Mouse (Mus musculus) monocyte, adult 2 months (primary cell): ENCODE data around the gene Rpgrip1l.

Experiments
- DNase-seq, 2 experiments: peaks; one replicate each; pipeline ENCODE4 v3.0.0; 2022; ENCODE audit warnings: low spot score in 2 of 2, low read depth in 1 of 2

Rpgrip1l gene

DNA sequence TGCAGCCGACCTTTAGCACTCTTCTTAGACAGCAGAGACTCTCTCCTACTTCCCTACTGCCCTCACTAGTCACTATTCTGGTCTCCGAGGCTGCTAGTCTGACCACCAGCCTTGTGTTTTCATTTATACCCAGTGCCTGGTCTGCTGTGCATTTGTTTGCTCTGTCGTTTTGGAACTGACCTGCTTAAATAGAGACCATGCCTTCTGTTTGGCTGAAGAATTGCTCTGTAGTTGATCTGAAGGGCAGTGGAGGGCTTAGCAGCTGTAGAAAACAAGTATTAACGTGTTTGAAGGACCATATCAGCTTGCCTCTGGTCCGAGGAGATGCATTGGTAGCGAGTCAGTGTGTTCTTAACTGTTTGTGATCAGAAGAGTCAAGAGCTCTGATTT is 16.4 kb upstream of the Rpgrip1l start:
- no peak for DNase-seq

DNA sequence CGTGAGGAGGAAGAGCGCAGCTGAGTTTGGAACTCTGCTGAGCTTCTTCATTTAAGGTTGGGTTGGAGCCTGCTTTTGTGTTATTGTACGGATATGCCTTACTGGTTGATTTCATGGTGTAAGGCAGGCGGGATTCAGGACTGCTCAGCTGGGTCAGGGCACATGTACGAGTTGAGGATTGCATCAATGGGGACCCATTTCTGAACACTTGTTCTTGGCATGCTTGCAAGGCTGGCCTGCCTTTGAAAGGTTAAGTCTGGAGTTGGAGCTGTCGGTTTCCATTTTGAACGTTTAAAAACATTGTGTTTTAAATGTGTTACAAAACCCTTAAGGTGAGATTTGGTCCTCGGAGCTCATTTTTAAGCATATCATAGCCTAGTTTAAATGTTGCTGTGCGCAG is 16.0 kb upstream of the Rpgrip1l start:
- DNase-seq: no peak

DNA sequence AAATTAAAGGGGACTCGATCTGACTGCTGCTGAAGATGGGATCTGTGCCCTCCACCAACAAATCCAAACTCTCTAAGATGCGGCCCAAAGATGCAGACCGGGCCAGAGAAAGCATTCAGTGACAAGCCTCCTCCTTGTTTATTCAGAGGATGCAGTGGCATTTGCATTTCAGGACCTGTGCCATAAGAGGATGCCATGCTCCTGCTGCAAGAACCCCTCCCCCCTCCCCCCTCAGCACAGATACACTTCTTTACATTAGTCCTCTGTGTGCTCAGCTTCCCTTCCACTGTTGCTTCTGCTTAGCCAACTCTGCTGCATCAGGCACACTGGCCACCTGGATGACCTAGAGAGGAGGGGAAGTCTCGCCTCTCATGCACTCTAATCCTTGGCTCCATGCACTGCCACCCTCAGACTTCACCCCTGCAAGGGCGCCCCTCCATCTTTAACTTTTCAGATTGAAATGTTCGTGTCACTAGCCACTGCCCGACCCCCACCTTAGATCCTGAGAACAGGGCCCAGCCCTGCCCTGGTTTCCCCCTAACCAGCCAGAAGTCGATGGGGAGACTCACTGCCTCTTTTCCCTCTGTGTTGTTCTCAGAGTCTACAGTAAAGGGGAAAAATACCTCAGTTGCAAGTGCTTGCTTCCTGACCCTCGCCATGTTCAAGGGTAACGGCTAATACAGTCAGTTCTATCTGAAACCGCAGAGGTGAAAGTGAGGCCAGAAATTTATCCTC is 14.6 kb upstream of the Rpgrip1l start:
- no peak for DNase-seq

DNA sequence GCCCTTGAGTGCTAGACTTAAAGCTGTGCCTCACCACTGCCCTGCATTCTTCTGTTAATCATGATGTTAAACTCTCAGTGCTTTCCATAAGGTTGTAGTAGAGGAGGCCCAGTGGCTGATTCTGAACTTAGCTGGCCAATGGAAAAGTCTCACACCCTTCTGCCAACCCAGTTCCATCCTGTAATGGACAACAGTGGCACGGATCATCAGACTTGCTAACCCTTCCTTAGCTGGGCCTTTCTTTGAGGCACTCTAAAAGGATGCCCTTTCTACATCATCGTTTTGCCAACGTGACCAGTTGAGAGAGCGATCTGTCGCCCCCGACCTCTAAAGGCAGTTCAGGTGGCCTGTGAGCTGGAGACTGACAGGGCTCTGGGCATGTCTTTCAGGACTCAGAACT is 13.9 kb upstream of the Rpgrip1l start:
- DNase-seq: no peak

DNA sequence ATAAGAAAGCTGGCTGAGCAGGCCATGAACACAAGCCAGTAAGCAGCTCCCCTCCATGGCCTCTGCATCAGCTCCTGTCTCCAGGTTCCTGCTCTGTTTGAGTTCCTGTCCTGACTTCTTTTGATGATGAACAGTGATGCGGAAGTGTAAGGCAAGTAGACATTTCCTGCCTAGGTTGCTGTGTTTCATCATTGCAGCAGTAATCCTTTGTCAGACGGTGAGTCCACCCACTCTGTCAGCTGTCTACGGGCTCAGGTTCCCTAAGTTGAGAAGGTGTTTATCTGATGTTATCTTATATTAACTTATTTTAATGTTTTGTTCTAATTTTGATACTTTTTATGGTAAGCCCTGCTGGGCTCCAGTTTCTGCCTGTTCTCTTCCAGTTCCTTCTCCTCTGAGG is 13.0 kb upstream of the Rpgrip1l start:
- no peak for DNase-seq

DNA sequence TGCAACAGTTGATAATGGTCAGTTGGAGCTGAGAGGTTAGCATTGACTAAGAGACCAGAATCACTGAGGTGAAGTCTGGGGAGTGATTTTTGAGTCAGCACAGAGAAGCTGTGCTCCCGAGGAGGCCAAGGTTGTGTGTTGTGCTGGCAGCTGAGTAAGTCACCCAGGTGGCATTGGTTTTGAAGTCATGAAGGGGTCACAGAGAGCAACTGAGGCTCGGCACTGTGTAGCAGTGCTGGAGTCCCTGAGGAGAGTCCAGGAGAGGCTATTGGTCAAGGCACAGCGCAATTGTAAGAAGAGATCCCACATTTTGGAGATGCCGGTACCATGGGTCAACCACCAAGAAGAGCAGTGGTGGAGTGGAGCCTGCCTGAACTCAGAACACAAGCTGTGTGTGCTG is 11.9 kb upstream of the Rpgrip1l start:
- DNase-seq: no peak

DNA sequence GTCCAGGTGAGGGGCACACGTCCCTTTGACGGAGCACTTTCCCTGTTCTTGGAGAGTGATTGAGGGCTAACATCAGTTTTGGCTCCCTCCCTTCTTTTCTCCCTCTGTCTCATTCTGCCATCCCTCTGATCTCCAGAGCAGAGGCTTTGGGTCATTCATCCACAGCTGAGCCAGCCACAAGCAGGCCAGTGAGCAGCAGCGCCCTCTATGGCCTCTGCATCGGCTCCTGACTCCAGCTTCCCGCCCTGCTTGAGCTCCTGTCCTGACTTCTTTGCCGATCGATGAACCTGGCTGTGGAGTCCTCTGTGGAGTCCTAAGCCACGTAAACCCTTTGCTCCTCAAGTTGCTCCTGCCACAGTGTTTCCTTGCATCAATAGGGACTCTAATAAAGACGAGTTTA is 11.2 kb upstream of the Rpgrip1l start:
- DNase-seq: no peak

DNA sequence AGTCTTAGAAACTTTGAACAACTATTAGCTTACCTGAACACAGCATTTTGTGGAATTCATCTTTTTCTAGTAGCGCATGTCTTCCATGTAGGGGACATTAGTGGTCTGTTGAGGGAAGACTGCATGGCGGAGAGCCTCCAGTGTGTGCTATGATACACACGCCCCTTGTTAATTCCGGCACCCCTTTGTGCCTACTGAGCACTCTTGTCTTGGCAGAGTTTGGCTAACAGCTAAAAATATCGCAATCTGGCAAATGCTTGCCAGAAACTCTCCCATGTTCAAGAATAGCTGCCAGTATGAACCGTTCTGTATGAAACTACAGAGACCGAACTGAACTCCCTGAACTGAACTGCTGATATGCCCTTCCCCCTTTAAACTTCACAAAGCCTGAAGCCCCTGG is 10.4 kb upstream of the Rpgrip1l start:
- no peak for DNase-seq

DNA sequence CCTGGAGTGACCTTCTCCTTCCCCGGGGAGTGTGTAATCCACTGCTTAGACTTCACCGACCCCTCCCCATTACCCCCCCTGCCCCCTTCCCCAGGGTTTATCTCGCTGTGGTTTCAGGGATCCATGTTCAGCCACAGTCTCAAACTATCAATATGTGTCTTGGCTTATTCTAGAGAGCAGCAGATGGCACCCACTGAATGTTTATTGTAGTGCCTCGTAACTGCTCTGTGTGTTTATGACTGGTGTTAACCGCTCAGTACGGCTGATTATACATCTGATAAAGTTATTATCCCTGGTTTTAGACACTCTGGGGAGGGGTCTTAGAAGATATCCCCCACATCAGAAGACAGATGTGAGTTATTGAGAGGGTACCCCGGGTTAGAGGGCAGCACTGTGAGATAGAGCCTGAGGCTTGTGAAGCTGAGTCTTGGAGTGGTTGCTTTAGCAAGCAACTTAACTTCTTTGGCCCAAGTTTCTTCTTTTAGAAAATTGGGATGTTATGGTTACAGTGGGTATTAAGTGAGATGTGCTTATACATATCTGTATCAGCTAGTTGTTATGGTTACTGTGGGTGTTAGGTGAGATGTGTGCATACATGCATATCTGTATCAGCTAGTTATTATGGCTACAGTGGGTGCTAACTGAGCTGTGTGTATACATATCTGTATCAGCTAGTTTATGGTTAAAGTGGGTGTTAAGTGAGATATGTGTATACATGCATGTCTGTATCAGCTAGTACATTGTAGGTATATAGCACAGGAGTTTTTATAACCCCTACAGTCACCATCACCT is 6.1 kb upstream of the Rpgrip1l start:
- no peak for DNase-seq

DNA sequence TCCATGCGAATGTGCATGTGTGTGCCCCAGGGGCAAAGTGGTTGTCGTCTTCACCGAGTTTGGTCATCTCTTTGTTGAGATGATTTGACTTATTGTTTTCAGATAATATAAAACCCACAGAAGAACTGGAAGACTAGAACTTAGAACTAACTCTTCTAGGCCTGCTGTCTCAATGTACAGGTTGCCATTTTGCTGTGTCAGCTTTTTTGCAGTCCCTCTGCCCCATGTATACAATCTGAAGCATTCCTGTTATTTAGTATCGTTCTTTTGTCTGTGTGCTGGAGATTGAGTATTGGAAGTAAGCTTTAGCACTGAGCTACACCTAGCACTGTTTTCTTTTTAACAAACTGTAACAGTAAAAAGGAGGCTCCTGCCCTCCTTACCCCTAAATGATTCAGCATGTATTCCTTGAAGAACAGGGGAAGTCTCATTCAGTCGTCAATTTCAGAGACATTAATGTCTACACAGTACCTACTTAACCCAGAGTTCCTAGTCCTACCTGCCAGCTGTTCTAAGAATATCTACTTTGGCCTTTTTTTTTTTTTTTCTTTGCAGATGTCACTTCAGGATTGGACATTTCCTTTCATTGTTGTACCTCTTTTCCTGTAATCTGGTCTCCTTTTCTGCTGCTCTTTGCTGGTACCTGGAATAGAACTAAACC is 4.6 kb upstream of the Rpgrip1l start:
- no peak for DNase-seq

DNA sequence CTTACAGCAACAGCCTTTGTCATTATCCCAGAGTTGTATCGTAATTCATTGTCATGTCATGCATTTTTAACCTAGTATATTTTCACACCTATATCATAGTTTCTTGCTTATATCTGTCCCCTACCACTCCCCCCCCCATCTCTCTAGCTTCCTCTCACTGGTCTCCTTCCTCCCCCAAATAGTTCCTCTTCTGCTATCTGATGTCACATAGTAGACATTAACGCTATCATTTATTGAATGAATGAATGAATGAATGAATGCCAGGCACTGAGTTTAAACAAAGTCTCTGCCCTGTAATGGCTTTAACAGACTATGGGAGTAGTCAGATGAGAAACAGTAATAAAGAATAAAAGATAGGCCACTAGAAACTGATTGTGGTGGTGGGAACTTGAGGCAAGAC is 720 bp downstream of the Rpgrip1l start:
- DNase-seq: no peak

DNA sequence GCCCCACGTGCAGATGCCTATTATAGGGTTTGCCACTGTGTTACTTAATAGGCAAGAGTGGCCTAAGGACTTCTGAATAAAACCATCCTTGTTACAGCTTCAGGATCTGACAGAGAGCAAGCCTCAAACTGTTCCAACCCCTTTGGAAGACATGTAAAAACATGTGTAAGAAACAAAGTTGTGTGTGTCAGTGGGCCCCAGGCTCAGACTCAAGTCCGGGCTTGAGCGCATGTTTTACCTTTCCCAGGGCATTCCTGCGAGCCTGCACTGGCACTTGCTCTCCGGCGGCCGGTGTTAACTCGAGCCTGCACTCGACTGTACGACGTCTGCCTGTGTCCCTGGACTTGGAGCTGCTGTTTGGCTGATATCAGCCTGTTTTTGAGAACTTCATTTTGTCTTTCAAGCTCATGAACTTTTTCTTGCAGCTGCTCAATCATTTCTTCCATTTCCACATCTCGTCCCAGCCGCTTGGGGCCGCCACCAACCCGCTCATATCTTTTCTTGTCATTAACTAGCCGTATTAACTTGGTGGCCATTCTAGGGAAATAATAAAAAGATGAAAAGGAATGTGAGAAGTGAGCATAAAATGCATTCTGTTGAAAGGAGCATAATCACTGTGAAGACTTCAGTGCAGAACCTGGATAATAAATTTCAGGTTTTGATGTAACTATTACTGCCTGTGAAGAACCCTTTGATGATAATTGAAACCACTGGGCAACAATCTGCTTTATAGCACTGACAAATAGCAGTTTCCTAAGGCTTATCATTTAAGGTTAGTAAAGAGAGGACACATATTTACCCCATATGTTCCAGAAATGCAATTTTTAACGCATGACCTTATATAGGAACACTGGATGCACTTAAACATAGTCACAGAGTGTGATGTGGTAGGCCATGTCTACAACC is 8.3 kb downstream of the Rpgrip1l start:
- DNase-seq: no peak

DNA sequence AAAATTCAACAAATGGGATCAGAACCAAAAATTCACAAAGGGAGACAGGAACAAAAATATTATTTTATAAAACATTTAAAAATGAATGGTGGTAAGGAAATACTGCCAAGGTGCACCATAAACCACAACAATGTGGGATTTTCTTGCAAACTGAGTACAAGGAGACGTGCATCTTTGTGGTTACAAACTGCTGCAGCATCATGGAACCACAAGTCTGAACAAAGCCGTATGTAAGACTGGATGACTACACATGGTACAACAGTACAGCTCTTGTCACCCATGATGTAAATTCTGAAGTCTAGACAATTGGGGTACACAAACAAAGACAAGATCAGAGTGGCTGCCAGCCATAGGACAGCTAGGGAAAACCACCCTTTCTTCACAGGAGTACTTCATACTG is 14.4 kb downstream of the Rpgrip1l start:
- DNase-seq: no peak

DNA sequence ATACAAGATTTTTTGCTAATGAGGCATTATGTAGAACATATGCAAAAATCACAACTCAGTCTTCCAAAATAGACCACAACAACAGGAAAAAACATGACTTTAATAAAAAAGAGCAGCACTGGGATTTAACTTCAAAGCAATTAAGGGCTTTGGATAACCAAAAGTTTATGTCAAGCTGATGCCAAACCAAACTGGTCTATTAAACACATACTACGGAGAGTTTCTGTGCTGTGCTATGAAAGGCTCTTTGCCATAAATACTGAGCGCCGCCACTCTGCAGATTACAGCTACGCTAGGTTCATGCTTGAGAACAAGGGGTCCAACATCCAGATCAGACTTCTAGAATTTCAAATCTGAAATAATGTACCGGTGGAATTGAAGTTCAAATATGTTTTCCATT is 17.3 kb downstream of the Rpgrip1l start:
- no peak for DNase-seq

DNA sequence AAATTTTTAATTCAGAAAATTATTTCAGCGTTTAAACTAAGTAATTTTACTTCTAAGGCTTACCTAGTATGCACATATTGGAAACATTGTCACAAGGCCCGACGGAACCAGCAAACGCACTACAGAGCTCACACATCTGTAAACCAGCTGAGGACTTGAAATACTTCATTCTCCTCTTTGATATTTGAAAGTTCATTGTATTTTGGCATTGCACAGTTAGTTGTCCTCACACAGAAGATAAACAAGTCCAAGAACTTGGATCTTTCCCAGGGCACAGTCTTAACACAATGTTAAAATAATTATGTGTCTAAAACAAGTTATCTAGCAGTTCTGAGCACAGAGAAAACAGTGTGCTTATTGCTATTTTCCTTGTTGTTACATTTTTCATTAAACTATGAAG is 22.5 kb downstream of the Rpgrip1l start:
- DNase-seq: no peak

DNA sequence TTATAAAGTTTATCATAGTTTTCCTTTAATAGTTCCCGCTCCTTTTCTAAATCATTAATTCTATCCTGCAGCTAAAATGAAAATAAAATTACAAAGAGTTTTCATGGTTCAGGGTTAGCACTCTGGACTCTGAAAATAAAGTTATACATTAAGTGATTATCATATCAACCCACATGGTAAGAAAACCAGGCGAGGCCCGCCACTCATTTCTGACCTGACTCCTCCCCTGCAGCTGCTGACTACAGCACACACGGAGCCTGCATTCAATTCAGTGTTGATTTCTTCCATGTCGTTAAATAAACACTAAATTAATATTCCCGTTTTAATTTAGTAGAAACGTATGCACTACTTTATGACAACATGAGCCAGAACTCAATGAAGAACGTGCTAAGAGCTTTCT is 26.8 kb downstream of the Rpgrip1l start:
- no peak for DNase-seq

DNA sequence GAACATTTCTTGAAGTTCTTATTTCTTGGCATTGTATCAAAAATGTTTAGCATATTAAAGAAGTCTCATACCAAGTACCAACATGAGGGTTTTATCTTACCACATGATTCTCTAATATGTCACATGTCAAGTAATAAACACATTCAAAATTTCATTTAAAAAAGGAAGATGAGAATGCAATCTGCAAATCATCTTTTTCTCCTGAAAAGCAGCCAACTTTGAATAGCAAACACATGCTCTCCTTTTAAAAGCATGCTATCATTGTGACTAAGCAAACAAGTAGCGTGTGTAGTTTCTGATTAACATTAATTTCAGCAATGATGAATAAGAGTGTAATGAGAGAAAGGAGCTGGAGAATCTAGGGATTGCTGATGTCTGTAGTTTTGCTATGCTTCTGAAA is 29.2 kb downstream of the Rpgrip1l start:
- DNase-seq: no peak

DNA sequence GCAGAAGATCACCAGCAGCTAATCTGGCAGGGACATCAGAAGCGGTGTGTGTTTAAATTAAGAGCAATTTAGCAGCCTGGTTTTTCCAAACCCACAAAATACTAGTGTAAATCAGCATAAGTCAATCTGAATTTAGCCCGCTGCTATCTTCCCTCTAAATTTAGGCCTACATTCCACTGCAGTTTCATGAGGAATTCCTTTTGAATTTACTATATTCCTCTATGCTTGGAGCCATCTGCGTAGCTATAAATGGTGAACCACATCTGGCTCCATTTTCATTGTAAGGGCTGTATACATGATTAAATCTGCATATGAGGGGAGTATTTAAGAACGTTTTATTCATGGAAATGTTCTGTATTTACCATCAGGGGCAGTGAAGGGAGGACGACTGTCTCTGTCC is 30.4 kb downstream of the Rpgrip1l start:
- no peak for DNase-seq

DNA sequence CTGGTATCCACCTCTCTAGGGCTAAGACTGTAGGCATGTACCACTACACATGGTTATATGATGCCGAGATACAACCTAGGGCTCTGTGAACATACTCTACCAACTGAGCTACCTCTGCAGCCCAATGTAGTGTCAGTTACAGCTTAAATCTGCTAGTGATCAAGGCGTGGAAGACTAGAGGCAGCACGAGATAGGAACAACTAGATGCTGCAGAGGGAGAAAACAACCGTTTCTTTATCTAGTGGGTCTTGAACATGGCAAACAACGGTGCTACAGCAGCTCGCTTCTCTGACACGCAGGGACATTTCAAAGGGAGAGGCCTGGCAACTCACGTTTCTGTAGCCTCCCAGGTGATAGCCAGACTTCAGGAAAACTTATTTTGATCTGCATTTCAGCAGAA is 31.5 kb downstream of the Rpgrip1l start:
- DNase-seq: no peak

DNA sequence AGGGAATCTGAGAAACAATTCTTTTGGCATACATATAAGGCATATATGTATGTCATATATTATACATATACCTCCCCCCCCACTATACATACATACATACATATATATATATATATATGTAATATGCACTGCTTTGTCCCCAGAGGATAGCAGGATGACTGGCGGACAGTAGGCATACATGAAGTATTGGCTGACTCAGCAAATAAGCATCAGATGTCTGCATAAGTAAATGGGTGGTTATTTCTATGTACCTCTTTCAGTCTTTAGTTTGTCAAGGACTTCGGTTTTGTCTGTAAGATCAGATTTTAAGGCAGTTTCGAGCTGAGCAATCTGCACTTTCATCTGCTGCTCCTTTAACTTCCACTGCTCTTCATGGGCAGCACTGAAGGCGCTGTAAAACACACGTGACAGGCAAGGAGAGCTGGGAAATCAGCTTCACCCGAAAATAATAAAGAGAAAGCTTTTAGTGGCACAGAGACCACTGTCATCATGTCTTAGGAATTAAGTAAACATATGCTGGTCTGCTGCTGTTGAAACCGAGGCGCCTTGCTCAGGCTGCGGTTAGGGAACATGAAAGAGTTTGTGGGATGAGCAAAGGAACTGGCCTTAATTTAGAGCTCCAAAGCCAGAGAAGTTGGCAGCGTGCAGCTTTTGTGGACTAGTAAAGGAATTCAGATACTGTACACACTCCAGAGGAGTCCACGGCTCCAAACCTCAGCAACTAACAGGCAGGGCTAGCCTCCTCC is 32.4 kb downstream of the Rpgrip1l start:
- no peak for DNase-seq

DNA sequence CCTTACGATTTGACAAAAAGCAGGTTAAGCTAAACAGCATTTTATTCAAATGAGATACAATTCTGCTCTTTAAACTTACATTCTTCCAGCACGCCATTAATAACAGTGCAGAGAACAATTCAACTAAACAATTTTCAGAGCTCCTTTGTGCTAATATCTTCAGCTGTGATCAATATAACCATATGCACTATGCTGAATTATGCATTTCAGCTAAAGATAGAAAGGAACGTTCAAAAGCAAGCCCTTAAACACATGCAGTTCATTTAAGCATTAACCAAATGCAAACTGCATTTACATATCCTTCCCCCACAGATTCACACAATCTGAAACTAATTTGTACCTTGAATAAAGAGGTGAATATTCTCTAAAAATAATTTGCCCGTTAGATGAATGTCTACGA is 35.0 kb downstream of the Rpgrip1l start:
- DNase-seq: no peak
